Mouse (Mus musculus): ENCODE measurements at regions not wholly inside any gene's neighbourhood (a gene's known extent, or its start where the extent isn't known, plus 50 kb on each side); places are given as distances from the start of the nearest gene placed in this dataset.

GRCm38 (mm10) chr9:118327904-118328303 is 150.1 kb upstream of the Eomes start:
- TF ChIP-seq CTCF (IDR thresholded peaks at IDR 0.05; ENCODE audit: low read depth) (no peak), EP300 (IDR thresholded peaks at IDR 0.05; ENCODE audit: low read depth) (no peak)
